Mouse (Mus musculus) stomach, postnatal 0 days (tissue): ENCODE results near the gene Muc20.

Source experiments
- CTCF ChIP-seq: IDR thresholded peaks from 2 replicates; pipeline ENCODE4 v1.5.1; 2016; ENCODE audit warnings: antibody characterized with exemption, low read depth, mild to moderate bottlenecking, moderate library complexity
- EP300 ChIP-seq: optimal IDR thresholded peaks from 2 replicates; pipeline ENCODE3; 2016; ENCODE audit warnings: antibody characterized with exemption

DNA sequence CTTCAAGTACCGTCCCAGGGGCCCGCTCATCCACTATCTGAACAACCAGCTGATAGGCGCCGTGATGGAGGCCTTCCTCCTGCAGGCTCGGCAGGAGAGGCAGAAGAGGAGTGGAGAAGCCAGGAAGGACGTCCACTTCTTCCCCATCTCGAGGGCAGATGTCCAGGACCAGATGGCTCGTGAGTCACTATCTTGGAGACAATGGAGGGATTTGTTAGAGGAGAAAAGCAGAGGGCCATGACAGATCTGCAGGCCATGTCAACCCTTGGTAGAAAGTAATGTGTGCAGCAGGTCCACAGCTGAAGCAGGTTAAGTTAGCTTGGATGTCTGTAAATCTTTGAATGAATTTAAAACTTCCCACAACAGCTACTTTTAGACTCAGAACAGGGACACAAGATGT lies 18.3 kb downstream of the Muc20 start:
- no peak for TF ChIP-seq CTCF
- TF ChIP-seq EP300, result no peak
